Mouse (Mus musculus): ENCODE measurements around the gene Il17rd.

Gene Il17rd

DNA sequence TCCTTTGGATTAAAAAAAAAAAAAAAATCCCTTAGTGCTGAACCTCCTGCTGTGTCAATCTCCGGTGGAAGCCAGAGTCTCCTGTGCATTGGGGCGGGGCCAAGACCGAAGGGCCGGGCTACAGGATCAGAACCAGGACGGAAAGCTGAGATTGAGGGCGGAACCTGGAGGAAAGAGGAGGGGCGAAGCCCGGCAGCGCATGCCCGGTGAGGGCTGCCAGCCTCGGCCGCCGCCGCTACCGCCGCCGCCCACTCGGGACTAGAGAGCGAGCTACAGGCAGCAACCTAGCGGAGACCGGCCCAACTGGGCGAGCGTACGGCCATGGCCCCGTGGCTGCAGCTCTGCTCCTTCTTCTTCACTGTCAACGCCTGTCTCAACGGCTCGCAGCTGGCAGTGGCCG, at the start of gene Il17rd:
Gene Il17rd (plus strand): TSS at position 159 of the 400 bp plus-strand sequence.
- peak; percentile 97 for DNase-seq

DNA sequence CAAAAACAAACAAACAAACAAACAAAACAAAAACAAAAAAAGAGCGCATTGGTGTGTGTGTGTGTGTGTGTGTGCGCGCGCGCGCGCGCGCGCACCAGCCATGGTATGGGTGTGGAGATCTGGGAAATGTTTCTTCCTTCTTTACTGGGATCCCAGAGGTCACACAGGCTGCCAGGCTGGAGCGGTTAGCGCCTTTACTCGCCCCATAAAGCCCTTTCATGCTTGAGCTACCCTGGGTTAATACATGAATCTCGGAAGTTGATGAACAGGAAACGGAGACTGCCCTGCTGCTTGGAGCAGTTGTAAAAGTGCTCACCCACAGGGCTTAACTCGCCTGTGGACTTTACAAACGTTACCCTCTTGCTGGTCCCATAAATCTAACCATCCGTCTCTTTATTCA, 47.1 kb upstream of the Il17rd start:
- DNase-seq, result no peak

DNA sequence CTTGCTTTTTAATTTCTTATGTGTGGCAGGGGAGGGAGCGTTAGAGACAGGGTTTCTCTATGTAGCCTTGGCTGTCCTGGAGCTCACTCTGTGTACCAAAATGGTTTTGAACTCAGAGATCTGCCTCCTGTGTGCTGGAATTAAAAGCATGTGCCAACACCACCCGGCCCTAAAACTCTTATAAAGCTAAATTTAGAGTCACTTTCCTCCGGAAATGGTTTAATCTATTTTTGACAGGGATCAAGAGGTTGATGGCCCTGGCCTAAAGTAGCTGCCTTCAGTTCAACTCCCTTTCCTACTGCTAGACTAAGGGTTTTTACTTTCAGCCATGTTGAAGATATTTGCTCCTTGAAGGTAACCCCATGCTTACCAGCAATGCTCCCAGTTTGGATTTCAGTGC, 45.3 kb upstream of the Il17rd start:
- no peak for DNase-seq

DNA sequence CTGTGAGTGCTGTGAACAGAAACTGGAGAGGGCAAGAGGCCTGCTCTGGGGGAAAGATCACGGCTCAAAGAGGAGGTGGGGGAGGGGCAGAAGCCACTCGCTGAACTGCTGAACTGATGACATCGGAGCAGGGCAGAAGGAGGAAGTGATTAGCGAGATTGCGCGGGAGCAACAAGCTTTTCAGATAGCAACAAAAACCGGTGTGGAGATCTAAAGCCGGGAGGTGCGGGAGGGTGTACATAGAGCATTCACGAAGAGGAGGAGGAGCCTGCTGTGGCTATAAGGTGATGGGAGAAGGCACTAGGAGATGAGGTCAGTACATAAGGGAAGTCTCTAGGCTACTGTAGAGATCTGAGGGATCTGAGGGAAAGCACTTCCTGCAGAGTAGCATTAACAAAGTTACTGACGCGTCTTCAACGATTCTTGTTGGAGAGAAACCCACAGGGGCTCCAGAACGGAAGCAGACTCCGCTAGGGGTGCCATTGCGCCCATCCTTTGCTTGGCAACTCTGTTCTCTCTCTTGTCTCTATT, 44.5 kb upstream of the Il17rd start, which contains the start of gene Hesx1:
Gene Hesx1 (plus strand): TSS at position 206 of the 531 bp plus-strand sequence.
- peak; percentile 61 for DNase-seq

DNA sequence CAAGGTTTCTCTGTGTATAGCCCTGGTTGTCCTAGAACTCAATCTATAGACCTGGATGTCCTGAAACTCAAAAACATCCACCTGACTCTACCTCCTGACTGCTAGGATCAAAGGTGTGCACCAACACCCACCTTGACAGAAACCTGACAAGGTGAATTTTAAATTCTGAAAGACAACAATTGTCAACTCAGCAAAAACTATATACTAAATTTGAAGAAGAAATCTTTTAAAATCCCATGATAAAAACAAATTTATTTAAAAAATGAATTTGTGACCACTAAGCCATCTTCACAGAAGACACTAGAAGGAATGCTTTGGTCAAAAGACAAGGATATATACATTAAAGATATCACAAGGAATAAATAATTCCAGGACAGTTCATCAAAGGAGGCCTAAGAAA, 42.5 kb upstream of the Il17rd start:
- DNase-seq, result no peak

DNA sequence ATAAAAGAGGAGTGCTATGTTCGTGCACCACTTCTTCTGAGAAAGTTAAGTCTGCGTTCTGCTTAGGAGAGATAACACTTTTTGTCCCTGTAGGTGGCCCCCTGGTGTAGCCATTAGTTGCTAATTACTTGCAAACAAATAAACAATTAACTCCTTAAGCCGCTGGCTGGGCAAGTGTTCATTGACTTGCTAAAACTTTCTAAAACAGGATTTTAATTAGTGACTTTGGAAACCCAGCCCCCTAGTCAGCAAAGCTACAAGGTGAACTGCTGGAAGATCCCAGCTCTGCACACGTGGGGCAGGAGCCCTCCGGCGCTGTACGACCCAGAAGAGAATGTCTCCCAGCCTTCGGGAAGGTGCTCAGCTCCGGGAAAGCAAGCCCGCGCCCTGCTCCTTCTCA, 38.4 kb upstream of the Il17rd start:
- no peak for DNase-seq

DNA sequence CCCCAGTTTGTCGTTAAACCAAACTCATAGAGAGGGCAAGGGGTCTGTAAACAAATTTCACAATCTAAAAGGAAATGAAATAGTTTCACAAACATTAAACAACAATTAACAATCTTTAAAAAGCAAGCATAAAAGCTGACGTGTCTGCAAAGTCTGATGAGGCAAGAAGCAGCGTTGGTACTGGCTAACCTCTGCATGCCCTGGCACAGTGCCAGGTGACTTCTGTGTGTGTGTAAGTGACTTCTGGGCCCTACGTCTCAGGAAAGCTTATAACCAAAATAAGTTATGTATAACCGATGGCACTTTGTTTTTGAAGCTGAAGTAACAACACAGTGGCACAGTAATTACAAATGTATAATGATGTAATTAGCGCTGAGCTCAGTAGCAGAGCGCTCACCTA, 33.8 kb upstream of the Il17rd start:
- DNase-seq, result no peak

DNA sequence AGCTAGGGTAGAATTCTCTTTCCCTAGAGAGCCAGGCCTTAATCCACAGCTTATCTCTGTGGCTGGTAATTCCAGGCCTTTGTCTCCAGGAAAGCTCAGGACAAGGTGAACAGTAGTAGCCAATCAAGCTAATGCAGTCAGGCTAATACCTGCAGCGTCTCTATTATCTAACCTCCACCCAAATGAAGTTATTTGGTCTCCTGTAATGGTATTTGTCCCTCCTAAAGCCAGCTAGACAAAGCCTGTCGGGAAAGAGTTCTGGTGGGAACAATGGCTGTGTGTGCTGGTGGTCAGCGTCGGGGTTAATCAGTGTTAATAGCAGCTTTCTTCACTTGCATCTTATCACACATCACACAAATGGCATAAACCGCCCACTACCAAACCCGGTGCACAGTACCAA, 32.8 kb upstream of the Il17rd start:
- no peak for DNase-seq

DNA sequence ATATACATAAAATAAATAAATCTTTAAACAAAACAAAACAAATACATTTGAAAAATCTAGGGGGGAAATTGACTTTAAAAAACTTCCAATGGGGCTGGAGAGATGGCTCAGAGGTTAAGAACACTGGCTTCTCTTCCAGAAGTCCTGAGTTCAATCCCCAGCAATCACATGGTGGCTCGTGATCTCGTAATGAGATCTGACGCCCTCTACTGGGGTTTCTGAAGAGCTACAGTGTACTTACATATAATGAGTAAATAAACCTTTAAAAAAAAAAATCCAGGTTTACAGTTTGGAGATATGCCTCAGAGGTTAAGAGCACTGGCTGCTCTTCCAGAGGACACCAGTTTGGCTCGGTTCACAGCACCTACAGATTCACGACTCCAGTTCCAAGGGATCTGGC, 27.2 kb upstream of the Il17rd start:
- no peak for DNase-seq

DNA sequence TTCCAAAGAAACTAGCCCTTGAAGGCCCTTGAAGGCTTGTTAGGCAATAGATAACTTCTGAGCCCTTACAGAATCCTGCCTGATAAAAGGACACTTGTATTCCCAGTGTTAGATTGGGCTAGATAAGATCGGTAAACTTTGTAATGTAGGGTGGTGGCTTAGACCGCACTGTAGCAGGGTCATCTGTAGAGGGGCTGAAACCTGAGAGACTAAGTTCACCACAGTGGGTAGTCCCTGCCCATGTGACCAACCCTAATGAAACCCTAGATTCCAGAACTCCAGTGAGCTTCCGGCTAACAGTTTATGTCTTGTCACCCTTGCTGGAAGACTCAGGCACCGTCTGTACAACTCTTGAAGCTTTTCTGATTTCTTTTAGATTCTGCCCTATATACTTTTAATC, 25.1 kb upstream of the Il17rd start:
- no peak for DNase-seq

DNA sequence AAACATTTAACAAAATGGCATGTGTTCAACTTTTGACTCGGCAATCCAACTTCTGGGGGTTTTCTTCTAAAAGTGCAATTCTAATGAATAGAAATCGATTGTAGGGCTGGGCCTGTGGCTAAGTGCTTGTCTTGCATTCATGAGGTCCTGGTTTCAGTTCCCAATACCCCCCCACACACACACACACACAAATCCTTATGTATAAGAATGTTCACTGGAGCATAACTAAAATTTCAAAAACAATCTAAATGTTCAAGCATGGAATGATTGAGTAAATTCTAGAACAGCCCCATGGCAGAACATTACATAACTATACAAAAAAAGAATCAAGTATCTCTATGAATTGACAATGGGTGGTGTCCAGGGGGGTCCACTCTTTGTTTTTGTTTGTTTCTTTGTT, 20.8 kb upstream of the Il17rd start:
- no peak for DNase-seq

DNA sequence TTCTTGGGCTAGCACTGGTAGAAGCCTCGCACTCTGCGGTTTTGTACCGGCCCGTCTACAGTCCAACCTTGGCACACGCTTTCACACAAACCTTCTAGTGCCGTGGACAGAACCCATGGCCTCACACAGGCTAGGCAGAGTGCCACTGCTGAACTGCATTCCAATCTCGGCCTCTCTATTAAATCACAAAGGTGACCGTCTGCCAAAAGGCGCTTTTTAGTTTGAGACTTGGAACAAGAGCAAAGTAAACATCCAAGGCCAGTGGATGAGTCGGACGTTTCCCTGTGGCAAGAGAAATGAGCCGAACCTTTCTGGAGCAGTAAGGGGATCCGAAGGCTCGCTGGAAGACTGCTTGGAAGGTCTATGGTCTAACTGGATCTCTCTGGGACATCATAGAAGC, 18.9 kb upstream of the Il17rd start:
- DNase-seq, result peak; percentile 38

DNA sequence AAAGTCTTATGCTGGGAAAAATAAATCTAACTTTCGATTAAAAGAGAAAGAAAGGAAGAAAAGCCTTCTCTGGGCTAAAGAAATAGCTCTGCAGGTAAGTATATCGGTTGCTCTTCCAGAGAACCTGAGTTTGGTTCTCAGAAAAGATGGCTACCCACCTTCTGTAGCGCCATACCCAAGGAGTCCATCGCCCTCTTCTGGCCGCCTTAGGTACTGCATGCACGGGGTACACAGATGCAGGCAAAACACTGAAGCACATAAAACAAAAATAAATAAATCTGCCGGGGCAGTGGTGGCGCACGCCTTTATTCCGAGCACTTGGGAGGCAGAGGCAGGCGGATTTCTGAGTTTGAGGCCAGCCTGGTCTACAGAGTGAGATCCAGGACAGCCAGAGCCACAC, 15.9 kb upstream of the Il17rd start:
- peak; percentile 68 for DNase-seq

DNA sequence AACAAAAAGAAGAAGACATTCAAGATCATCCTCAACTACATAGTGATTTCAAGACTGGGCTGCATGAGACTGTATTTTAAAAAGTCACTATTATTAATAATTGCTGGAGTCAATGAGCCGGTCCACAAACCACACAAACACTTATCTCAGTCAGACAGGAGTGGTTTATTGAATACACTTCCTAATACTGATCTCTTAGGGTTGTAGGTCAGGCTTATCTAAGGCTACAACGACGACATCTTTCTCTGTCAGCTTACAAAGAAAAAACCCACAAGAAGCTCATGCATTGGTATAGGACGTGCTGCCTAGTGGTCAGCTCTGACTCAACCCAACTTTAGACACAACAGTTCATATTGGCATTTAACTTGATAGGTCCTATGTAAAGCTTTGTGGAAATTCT, 14.1 kb upstream of the Il17rd start:
- no peak for DNase-seq

DNA sequence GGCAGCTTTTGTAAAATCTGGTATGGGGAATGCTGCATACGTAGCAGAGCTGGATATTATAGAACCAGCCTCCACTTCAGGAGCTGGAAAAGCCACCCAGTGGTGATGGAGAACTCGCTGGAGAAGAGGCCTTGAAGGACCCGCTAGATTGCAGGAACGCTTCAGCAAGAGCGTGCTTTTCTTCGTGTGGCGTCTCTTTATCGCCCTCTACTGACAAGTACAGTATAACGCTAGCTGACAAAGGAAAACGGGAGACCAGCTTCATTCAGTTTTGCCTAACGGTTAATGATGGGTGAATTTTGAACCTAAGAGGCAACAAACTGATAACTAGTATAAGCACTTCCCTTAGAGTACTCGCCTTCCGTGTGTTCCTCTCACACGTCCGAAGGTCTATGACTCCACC, 9.0 kb upstream of the Il17rd start:
- DNase-seq, result peak; percentile 75

DNA sequence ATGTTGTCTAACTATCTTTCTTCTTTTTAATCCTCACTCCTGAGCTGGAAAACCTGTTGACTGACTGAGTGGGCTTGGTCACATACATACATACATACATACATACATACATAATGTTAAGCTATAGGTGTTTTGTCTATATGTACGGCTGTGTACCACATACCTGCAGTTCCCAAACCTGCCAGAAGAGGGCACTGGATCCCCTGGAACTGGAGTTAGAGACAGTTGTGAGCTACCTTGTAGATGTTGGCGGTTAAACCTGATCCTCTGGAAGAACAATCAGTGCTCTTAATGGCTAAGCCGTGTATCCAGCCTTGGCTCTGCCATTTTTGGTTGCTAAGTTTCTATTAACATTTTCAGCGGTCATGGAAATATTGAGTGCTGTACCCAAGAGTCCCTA, 7.6 kb upstream of the Il17rd start:
- DNase-seq, result peak; percentile 79

DNA sequence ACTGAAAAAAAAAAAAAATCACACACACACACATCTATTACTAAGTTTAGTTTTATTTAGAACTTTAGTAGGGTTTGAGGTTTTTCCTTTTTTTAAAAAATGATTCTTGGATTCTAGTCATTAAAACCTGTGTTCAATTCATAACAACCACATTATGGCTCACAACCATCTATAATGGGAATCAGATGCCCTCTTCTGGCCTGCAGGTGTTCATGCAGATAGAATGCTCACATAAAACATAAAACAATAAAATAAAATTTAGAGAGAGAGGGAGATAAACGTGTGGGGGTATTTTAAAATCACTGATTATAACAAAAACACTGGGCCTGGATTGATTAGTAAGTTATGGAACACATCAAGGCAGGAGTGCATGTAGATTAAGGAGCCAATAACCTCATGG, 1.2 kb upstream of the Il17rd start:
- DNase-seq, result no peak

DNA sequence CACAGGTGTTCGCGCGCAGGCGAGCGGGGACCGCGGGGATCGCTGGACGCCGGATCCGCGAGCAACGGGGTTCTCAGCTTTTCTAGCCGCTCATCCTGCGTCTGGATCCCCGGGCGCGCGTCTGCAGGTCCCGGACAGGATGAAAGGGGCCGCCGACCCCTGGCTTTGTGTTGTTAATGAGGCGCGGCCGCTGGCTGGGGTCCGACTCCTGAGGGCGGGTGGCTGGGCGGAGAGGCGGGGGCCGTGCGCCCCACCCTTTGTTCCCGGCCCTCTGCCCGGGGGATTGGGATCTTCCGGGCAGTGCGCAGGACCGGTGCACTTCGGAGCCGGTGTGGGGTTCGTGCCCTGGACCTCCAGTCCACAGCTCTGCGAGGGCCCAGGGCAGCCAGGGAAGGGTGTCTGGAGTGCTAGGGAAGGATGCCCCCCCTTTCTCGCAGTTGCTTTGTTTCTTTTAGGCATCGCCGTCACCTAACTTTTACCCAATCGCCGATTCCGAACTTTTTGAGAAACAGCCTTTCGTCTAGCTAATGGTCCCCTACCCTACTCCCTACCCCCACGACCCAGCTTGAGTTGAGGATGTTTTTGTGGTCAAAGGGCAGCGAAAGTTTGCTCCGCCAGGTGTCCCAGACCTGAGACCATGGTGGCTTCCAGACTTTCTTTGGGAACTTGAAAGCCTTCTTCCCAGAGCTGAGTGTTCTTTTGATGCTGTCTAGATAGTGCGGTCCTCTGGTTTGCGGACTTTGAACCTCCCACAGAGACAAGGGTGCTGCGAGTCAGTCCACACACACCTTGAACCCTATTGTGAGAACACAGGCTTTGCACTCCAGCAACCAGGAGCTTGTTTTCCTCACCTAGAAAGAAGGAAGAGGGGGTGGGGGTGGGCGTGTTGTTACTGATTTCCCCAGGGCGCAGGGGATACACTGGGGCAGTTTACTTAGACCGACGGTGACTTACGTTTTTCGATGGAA, 824 bp downstream of the Il17rd start:
- DNase-seq, result peak; percentile 72

DNA sequence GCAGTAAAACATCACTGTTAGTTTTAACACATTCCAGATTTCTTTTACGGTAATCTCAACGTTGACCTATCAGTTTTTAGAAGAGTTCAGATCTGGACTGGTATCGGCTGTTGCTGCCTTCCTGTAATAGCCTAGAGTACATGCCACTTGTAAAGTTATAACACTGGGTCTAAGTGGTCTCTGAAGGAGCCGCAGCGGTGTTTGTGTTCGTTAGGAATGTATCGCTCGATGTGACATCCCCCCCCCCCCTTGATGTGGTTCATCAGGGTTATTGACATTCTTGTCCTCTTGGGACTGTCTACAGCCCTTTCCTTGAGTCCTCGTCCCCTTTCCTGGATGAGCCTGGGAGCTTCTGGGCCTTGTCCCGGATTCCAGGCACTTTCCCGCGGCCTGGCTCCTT, 1.7 kb downstream of the Il17rd start:
- no peak for DNase-seq

DNA sequence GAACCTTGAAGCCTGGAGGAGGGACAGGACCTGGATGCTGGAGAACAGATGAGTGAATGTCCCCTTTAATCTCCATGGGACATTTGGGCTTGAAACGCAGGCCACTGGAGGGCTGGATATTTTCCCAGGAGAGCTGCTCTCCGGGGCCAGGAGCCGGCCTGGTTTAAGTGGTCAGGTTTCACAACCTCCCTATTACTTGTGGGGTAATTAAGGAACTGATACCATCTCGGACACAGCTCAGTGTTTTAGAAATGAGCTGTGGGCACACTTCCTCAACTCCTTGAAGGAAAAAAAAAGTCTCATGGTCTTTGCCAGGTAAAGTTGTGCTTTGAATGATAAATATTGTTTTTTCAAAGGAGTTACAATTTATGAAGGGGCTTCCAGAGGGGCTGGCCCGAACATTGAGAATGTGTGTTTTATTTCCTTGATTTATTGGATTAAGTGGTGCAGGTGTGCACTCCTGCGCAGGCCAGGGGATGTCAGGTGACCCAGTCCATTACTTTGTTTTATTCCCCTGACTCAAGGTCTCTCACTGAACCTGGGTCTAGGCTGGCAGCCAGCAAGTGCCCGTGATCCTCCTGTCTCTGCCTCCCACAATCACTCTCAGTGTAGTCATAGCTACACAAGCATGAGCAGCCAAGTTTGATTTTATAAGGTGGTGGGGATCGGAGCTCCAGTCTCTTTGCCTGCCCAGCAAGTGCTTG, 3.7 kb downstream of the Il17rd start:
- no peak for DNase-seq

DNA sequence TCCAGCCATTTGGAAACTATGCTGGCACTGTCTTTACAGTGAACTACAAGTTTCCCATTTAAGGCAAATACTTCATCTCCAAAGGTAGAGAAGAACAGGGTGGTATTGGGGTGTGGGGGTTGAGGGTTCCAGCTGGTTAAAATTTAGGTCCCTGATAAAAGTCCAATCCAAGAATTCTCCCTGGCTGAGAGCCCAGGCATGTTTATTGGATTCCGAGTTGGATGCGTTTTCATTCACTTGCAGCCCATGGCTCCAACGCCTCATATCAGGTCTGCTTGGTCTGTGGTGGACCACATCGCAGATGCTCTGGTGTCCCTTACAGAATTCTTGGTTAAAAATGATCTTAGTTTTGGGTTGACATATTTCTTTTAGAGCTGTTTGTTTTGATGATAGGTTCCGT, 4.7 kb downstream of the Il17rd start:
- DNase-seq, result peak; percentile 40

DNA sequence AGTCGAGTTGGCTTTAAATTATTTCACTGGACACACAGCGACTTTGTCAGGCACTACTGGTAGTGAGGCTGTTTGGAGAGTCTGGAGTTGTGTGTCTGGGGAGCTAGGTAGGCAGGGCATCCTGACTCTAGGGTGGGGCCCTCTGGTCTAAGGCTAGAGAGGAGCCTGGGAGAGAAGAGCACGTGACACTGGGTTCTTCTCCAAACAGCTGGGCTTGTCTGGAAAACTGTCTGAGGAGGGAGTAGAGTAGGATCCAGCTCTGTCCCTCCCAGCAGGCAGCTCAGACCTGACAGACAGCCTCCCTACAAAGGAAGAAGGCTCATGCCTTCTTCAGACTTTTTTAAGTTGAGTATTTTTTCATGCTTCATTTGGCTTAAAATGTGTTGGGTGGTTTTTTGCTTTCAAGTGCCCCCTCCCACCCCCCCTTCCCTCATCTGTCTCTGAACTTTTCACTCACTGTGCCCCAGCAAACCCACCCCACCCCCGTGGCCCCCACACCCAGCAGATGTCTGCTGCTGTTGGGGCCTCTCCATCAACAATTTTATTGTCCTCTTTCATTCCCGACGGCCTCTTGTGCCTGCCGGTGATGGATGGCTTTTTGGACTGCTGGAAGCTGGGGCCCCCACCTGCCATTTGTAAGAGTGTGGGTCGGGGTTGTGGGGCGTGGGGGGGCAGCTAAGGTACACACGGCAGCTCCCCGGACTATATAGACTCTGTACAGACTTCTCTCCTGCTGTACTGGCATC, 5.7 kb downstream of the Il17rd start:
- DNase-seq, result peak; percentile 56

DNA sequence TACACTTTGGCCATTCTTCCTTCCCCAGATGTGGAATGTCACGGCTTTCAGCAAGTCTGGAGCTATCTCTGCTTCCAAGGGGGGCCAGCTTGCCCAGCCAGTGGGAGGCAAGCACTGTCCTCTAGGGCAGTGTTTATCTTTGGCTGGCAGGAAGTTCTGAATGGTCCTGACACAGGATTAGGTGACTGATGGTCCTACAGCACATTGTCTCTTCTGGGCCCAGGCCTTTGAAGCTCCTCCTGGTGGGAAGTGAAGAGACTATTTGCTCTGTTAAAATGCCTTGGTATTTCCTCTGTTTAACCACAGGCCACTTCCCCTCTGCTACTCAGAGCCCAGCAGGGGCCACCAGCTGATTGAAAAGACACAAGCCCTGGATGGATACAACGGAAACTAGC, 6.2 kb downstream of the Il17rd start:
- DNase-seq, result peak; percentile 84
